Mouse (Mus musculus) large intestine, adult 2 months (tissue): ENCODE results near the gene Rfxank. TPM values are rescaled to one million over a fixed set of nuclear protein-coding genes. Genes with fewer than 3 reads are reported as not detected.

Experiments used
- DNase-seq: peaks from one replicate; pipeline ENCODE4 v3.0.0-alpha.2; 2012; ENCODE audit warnings: low read depth, low spot score
- WGBS: fragments of 180-500 bp; shearing (Covaris S2); methylation state at CpG from one replicate; pipeline ENCODE4 v1.1.7; 2018; 5-methylcytosine and 5-hydroxymethylcytosine counted together
- polyA plus RNA-seq: library from polyadenylated mRNA; depleted of rRNA; stranded (reverse); fragments of >200 nt; gene quantifications from 2 replicates; pipeline ENCODE4 v1.2.3, GENCODE M21; 2012

Rfxank gene
- polyA plus RNA-seq, 1 experiment = 22.5 TPM

- 11% methylated on average over 43 of the region's 43 CpGs for WGBS
- no peak for DNase-seq
These were observed 26.4 kb downstream of the Rfxank start for GRCm38 (mm10) chr8:70112401-70113016.

GRCm38 (mm10) chr8:70111192-70111795 is 27.7 kb downstream of the Rfxank start:
- 43% methylated on average over 23 of the region's 23 CpGs for WGBS
- no peak for DNase-seq

- no peak for DNase-seq
These were observed 28.5 kb downstream of the Rfxank start for GRCm38 (mm10) chr8:70110451-70110850.

GRCm38 (mm10) chr8:70104922-70105321 is 34.0 kb downstream of the Rfxank start:
- DNase-seq = no peak
- WGBS = 69% methylated on average over 7 of the region's 7 CpGs

More at GRCm38 (mm10) chr8:70110451-70110850, 28.5 kb downstream of the Rfxank start:
- 62% methylated on average over 2 of the region's 2 CpGs for WGBS

- 6% methylated on average over 6 of the region's 6 CpGs for WGBS
- no peak for DNase-seq
These were observed 34.4 kb downstream of the Rfxank start for GRCm38 (mm10) chr8:70104506-70104905.

- whole genome bisulfite sequencing = 75% methylated on average over 8 of the region's 8 CpGs
- DNase-seq = no peak
These were observed 38.7 kb downstream of the Rfxank start for GRCm38 (mm10) chr8:70100241-70100640.

- WGBS = 64% methylated on average over 8 of the region's 8 CpGs
- DNase-seq = no peak
These were observed 39.7 kb downstream of the Rfxank start for GRCm38 (mm10) chr8:70099276-70099675.

- WGBS = 50% methylated on average over 8 of the region's 8 CpGs
- no peak for DNase-seq
These were observed 46.2 kb downstream of the Rfxank start for GRCm38 (mm10) chr8:70092786-70093185.

- DNase-seq = no peak
- 64% methylated on average over 9 of the region's 9 CpGs for WGBS
These were observed 49.5 kb downstream of the Rfxank start for GRCm38 (mm10) chr8:70089296-70089960.

- no peak for DNase-seq
- 5% methylated on average over 56 of the region's 56 CpGs for WGBS
These were observed 50.9 kb downstream of the Rfxank start for GRCm38 (mm10) chr8:70087836-70088650.

GRCm38 (mm10) chr8:70087237-70087636 is 51.7 kb downstream of the Rfxank start:
- 6% methylated on average over 7 of the region's 7 CpGs for WGBS
- no peak for DNase-seq

GRCm38 (mm10) chr8:70086151-70086550 is 52.8 kb downstream of the Rfxank start:
- DNase-seq = no peak
- 37% methylated on average over 1 of the region's 1 CpGs for WGBS

- 3% methylated on average over 71 of the region's 71 CpGs for WGBS
- no peak for DNase-seq
These were observed 54.5 kb downstream of the Rfxank start for GRCm38 (mm10) chr8:70084191-70085065.

- no peak for DNase-seq
- WGBS = under 1% methylated on average over 26 of the region's 26 CpGs
These were observed 55.7 kb downstream of the Rfxank start, which contains the start of gene Hapln4 for GRCm38 (mm10) chr8:70083285-70083684. Gene Hapln4 (plus strand): TSS chr8:70083457.

GRCm38 (mm10) chr8:70081976-70082375 is 57.0 kb downstream of the Rfxank start:
- 87% methylated on average over 2 of the region's 2 CpGs for WGBS
- DNase-seq = no peak
